Mouse (Mus musculus) Patski (cell line): ENCODE results near the gene Zbtb4. TPM values are rescaled to one million over a fixed set of nuclear protein-coding genes. Genes with fewer than 3 reads are reported as not detected.

ENCODE experiments used
- ATAC-seq: fragments of 100-300 bp; one replicate; pipeline ENCODE4 v1.8.0; 2021
- CTCF ChIA-PET: fragments of 350-600 bp; sonication (Branson Sonifier 250); formaldehyde crosslinking; loops from one replicate; lab custom pipeline; 2022; ENCODE audit warnings: inconsistent platforms; lab: Charles Lee
- POLR2A ChIA-PET: fragments of 350-600 bp; sonication (Branson Sonifier 250); formaldehyde crosslinking; loops from one replicate; lab custom pipeline; 2022; ENCODE audit warnings: antibody characterized with exemption, inconsistent platforms; lab: Charles Lee
- DNase-seq: peaks from one replicate; pipeline ENCODE4 v3.0.0-alpha.2; 2011; ENCODE audit warnings: low read depth, low spot score
- H3K27me3 ChIP-seq: fragments of 371-371 bp; one replicate; pipeline ENCODE4 v1.5.1; 2021
- CTCF ChIP-seq: fragments of 100-300 bp; IDR thresholded peaks from one replicate; pipeline ENCODE4 v1.5.1; 2021
- in situ Hi-C: fragments of 300-500 bp; cut with MboI; formaldehyde crosslinking; loops from 3 replicates; pipeline ENCODE4 v1.11.1; 2018; ENCODE audit warnings: low pct_unique_long_range_greater_than_20kb, mixed read lengths
- polyA plus RNA-seq: library from polyadenylated mRNA; unstranded; gene quantifications from one replicate; pipeline ENCODE4 v1.2.3, GENCODE M21; 2021

Zbtb4 gene
- polyA plus RNA-seq, 1 experiment from 2014 or later, result 36.9 TPM

DNA sequence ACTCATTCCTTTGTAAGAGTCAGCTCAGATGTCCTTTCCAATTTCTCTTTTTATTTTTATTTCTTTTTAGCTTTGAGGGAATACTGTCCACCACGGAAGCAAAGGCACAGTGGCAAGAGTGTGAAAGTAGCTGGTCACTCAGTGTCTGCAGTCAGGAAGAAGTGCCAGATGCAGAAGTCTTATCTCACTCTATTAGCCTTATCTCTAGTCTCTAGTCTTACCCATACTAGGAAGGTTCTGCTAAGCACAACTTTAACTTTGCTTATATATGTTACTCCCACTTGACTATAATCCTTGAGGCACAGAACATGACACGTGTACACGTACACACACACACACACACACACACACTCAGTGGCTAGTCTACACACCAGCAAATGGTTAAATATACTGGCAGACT is 14.1 kb upstream of the Zbtb4 start:
- no peak for TF ChIP-seq CTCF
- ATAC-seq (no peak), DNase-seq (no peak)
- in situ Hi-C loops, result no loop called here
- CTCF ChIA-PET, result interaction anchor here (1.3 to 1.9 kb wide), 2 partner anchors 9 to 16 kb away, joined by 5 read pairs; no protein-coding TSS in a partner anchor
- POLR2A ChIA-PET, result no interaction called here
- H3K27me3 ChIP-seq, result no peaks in the 10 kb centered on the region

- H3K27me3 ChIP-seq, result no peaks in the 10 kb centered on the region
- TF ChIP-seq CTCF, result no peak
- ATAC-seq (no peak), DNase-seq (no peak)
- ChIA-PET CTCF (interaction anchor here (0.7 to 2.6 kb wide), 3 partner anchors 13 to 70 kb away, joined by 3 to 8 read pairs (median 3); no protein-coding TSS in a partner anchor), POLR2A (interaction anchor here (0.6 kb wide), 1 partner anchor 12 kb away, joined by 4 read pairs; no protein-coding TSS in a partner anchor)
- in situ Hi-C loops, result no loop called here
Observed at GRCm38 (mm10) chr11:69752686-69753085, 13.0 kb upstream of the Zbtb4 start.

DNA sequence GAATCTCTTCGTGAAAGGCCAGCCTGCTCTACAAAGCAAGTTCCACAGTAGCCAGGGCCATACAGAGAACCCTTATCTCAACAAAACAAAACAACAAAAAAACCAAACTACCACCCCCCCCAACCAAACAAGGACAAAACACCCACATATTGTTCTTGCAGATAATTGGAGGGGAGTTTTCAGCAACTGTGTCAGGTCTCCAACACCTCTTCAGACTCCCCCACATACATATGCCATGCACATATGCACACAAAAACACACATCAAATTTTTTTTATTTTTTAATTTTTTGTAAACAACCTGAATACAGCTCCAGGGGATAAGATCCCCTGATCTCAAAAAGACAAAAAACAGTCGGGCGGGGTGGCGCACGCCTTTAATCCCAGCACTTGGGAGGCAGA is 11.5 kb upstream of the Zbtb4 start:
- in situ Hi-C loops, result no loop called here
- TF ChIP-seq CTCF, result no peak
- ATAC-seq, result no peak
- ChIA-PET CTCF (interaction anchor here (1.2 to 2.6 kb wide), 5 partner anchors 25 to 71 kb away, joined by 3 to 8 read pairs (median 4); no protein-coding TSS in a partner anchor), POLR2A (interaction anchor here (0.6 kb wide), 1 partner anchor 30 kb away, joined by 4 read pairs; no protein-coding TSS in a partner anchor)
- H3K27me3 ChIP-seq, result no peaks in the 10 kb centered on the region
- no peak for DNase-seq

- POLR2A ChIA-PET, result no interaction called here
- no peak for DNase-seq
- TF ChIP-seq CTCF, result peak; percentile 79
- in situ Hi-C loops, result loop anchor here (5.0 kb wide), 2 partner anchors 72 to 123 kb away; partner anchors contain the start of genes Senp3 and Tmem95
- CTCF ChIA-PET, result interaction anchor here (1.2 to 2.6 kb wide), 4 partner anchors 25 to 72 kb away, joined by 4 to 8 read pairs (median 4); no protein-coding TSS in a partner anchor
- no peak for ATAC-seq
- no peaks in the 10 kb centered on the region for H3K27me3 ChIP-seq
Observed at GRCm38 (mm10) chr11:69754701-69755100, 11.0 kb upstream of the Zbtb4 start.

GRCm38 (mm10) chr11:69757303-69758089 is 8.2 kb upstream of the Zbtb4 start:
- no peak for TF ChIP-seq CTCF
- DNase-seq, result no peak
- no peak for ATAC-seq
- in situ Hi-C loops, result loop anchor here (5.0 kb wide), 2 partner anchors 75 to 120 kb away; partner anchors contain the start of genes Senp3 and Tmem95
- ChIA-PET CTCF (interaction anchor here (1.5 to 2.7 kb wide), 3 partner anchors 41 to 120 kb away, joined by 4 to 12 read pairs (median 5); partner anchors contain the start of genes Senp3 and Tmem95), POLR2A (interaction anchor here (0.8 to 1.5 kb wide), 5 partner anchors 14 to 125 kb away, joined by 3 to 4 read pairs (median 3); partner anchors contain the start of genes Tnfsf12 and Tnfsfm13)
- H3K27me3 ChIP-seq, result no peaks in the 10 kb centered on the region

- in situ Hi-C loops, result loop anchor here (5.0 kb wide), 2 partner anchors 76 to 119 kb away; partner anchors contain the start of genes Senp3 and Tmem95
- DNase-seq (peak; percentile 80), ATAC-seq (peak; percentile 20)
- ChIA-PET CTCF (interaction anchor here (2.1 to 2.7 kb wide), 2 partner anchors 76 to 120 kb away, joined by 5 to 12 read pairs; partner anchors contain the start of genes Senp3 and Tmem95), POLR2A (interaction anchor here (0.8 to 2.1 kb wide), 5 partner anchors 10 to 124 kb away, joined by 3 to 5 read pairs (median 3); no protein-coding TSS in a partner anchor)
- TF ChIP-seq CTCF, result no peak
- H3K27me3 ChIP-seq, result no peaks in the 10 kb centered on the region
Observed at GRCm38 (mm10) chr11:69758090-69758456, 7.6 kb upstream of the Zbtb4 start.

- CTCF ChIA-PET, result interaction anchor here (1.2 to 1.3 kb wide), 2 partner anchors 24 to 113 kb away, joined by 3 read pairs; no protein-coding TSS in a partner anchor
- TF ChIP-seq CTCF, result no peak
- POLR2A ChIA-PET, result interaction anchor here (1.1 to 2.1 kb wide), 2 partner anchors 9 to 120 kb away, joined by 5 read pairs; no protein-coding TSS in a partner anchor
- in situ Hi-C loops, result loop anchor here (5.0 kb wide), 2 partner anchors 76 to 119 kb away; partner anchors contain the start of genes Senp3 and Tmem95
- ATAC-seq (peak; percentile 72), DNase-seq (peak; percentile 95)
- H3K27me3 ChIP-seq, result no peaks in the 10 kb centered on the region
Observed at GRCm38 (mm10) chr11:69758478-69758970, 7.2 kb upstream of the Zbtb4 start, which contains the start of gene Polr2a. Polr2a (minus strand) TSS chr11:69758637.

- DNase-seq, result peak; percentile 47
- no peak for TF ChIP-seq CTCF
- ChIA-PET CTCF (interaction anchor here (1.2 to 1.3 kb wide), 2 partner anchors 23 to 113 kb away, joined by 3 read pairs; no protein-coding TSS in a partner anchor), POLR2A (interaction anchor here (0.5 to 2.1 kb wide), 3 partner anchors 9 to 120 kb away, joined by 3 to 5 read pairs (median 5); no protein-coding TSS in a partner anchor)
- no peaks in the 10 kb centered on the region for H3K27me3 ChIP-seq
- ATAC-seq, result peak; percentile 72
- in situ Hi-C loops, result loop anchor here (5.0 kb wide), 2 partner anchors 77 to 118 kb away; partner anchors contain the start of genes Senp3 and Tmem95
Observed at GRCm38 (mm10) chr11:69758971-69759721, 6.6 kb upstream of the Zbtb4 start.
